Mouse (Mus musculus) limb, embryonic 13.5 days (tissue): ENCODE results near the gene Grb2. TPM values are rescaled to one million over a fixed set of nuclear protein-coding genes. Genes with fewer than 3 reads are reported as not detected.

ENCODE experiments used
- ATAC-seq: fragments of 200-750 bp; cut with Nextera tagmentation; 2 replicates; pipeline ENCODE4 v1.8.0; 2017; ENCODE audit warnings: low read depth, moderate number of reproducible peaks, moderate TSS enrichment; ENCODE audit not compliant: low FRiP score
- H3K27ac ChIP-seq: fragments of 300-500 bp; sonication (generic); 2 replicates; pipeline ENCODE4 v1.5.1; 2015; ENCODE audit warnings: inconsistent platforms, mild to moderate bottlenecking, moderate library complexity
- H3K27me3 ChIP-seq: fragments of 300-500 bp; sonication (generic); 2 replicates; pipeline ENCODE4 v1.6.1; 2015; ENCODE audit warnings: mild to moderate bottlenecking, inconsistent platforms
- H3K36me3 ChIP-seq: fragments of 300-500 bp; sonication (generic); 2 replicates; pipeline ENCODE4 v1.6.1; 2015; ENCODE audit warnings: inconsistent platforms, mild to moderate bottlenecking, moderate library complexity
- H3K4me1 ChIP-seq: fragments of 300-500 bp; sonication (generic); 2 replicates; pipeline ENCODE4 v1.6.1; 2015; ENCODE audit warnings: inconsistent platforms
- H3K4me2 ChIP-seq: fragments of 300-500 bp; sonication (generic); replicated peaks from 2 replicates; pipeline ENCODE4 v1.6.1; 2015; ENCODE audit warnings: inconsistent platforms, mild to moderate bottlenecking, moderate library complexity
- H3K4me3 ChIP-seq: fragments of 300-500 bp; sonication (generic); 2 replicates; pipeline ENCODE4 v1.5.1; 2015; ENCODE audit warnings: moderate library complexity, mild to moderate bottlenecking, inconsistent platforms
- H3K9ac ChIP-seq: fragments of 300-500 bp; sonication (generic); 2 replicates; pipeline ENCODE4 v1.6.1; 2015; ENCODE audit warnings: mild to moderate bottlenecking, inconsistent platforms
- H3K9me3 ChIP-seq: fragments of 300-500 bp; sonication (generic); 2 replicates; pipeline ENCODE4 v1.6.1; 2016; ENCODE audit warnings: inconsistent platforms
- WGBS: fragments of 180-500 bp; shearing (Covaris S2); methylation state at CpG from one replicate; pipeline ENCODE4 v1.1.7; 2015; 5-methylcytosine and 5-hydroxymethylcytosine counted together
- polyA plus RNA-seq: library from polyadenylated mRNA; unstranded; fragments of >200 nt; fragmentation: Nextera tagmentation; extraction: Ambion mirVana; gene quantifications from 2 replicates; pipeline ENCODE4 v1.2.1, GENCODE M21; 2015

The Grb2 gene
- polyA plus RNA-seq, 1 experiment from 2014 or later: 102 TPM

DNA sequence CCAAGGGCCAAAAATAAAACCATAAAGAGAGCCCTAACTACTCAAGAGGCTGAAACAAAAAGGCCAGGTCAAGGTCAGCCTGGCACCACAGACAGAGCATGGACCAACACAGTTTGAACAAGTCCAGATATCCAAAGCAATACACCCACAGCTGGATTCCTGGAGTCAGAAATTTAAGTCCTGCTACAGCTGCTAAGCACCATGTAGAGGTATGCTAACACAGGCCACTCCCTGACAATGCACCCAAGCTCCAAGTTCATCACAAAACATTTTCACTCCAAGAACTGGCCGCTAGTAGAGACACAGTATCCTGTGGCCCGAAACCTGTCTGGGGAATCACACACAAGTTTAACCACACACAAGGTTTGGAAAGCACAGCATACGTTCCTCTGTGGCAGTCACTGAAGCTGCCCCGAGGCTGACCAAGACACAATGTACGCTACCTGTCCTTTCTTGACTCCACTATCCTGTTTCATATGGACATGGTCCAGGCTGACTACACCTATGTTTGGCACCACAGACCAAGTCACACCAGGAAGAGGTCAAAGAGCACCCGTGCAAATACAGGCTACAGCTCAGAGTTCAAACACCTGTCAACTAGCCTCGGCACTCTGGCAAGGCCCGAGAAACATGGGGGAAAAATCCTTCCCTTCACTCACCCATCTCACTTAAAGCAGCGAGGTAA, 28.7 kb downstream of the Grb2 start:
- Histone ChIP-seq H3K9ac (no peak overlapping the region), H3K27me3 (no peaks in the 10 kb centered on the region), H3K4me2 (no peak overlapping the region), H3K36me3 (peaks cover 47% of the 10 kb centered on the region), H3K27ac (no peak overlapping the region), H3K4me3 (no peak overlapping the region), H3K9me3 (peaks cover 6% of the 10 kb centered on the region; the same call in 1 of the 2 replicates), H3K4me1 (no peaks in the 10 kb centered on the region)
- WGBS: 92% methylated on average over 9 of the region's 9 CpGs
- no peak for ATAC-seq

DNA sequence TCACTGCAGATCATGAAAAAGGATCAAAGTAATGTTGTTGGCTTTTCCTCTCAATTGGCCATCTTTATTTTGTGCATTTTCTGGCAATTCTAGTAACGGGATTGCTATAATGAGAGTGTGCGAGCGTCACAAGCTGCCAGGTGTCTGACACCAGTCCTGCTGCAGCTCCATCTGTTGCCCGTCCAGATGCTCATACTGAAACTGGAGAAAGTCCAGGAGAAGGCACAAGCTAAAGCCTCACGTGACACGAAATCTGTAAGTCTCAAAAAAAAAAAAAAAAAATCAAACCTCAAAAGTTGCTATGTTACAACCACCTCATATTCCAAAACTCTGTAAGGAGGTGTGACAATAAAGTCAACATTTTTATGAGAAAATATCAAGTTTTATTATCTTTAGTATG, 29.5 kb downstream of the Grb2 start:
- Histone ChIP-seq H3K27ac (no peak overlapping the region), H3K9ac (no peak overlapping the region), H3K9me3 (peaks cover 6% of the 10 kb centered on the region; the same call in 1 of the 2 replicates), H3K4me2 (no peak overlapping the region), H3K4me3 (no peak overlapping the region), H3K36me3 (peaks cover 45% of the 10 kb centered on the region), H3K4me1 (peaks cover 5% of the 10 kb centered on the region; the same call in 1 of the 2 replicates), H3K27me3 (no peaks in the 10 kb centered on the region)
- no peak for ATAC-seq
- WGBS: 87% methylated on average over 6 of the region's 6 CpGs

DNA sequence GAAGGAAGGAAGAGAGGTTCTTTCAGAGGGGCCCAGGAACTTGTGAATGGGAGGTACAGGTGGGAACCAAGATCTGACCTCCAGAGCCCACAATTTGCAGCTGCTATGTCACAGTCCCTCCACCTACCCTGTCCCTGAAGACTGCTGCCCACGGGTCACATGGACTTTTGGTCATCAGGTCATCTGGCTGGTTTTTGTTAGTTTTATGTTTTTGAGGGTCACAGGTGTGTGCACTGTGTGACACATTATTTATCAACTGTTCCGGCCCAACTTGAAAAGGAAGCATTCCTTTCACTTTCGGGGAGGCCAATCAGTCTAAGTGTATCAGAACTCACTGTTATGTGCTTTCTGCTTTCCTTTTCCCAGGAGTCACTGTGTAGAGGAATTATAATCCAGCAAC, 30.9 kb downstream of the Grb2 start:
- 94% methylated on average over 3 of the region's 3 CpGs for WGBS

DNA sequence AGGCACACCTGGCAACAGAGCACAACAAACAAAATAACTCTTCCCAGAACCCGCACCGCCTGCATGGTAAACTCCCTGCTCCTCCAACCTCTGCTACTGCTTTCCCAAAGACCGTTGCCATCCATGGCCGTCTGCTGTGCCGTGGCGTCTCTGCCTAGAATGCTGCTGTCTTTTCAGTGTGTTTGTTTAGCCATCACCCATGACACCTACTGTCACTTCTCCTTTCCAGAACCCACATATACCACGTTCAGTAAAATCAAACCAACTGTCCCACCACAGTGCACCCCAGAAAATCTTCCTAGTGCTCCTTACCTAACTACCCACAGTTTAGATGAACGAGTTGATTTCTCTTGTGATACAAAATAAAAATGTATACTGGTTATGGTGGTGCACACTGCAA, 31.7 kb downstream of the Grb2 start:
- 93% methylated on average over 8 of the region's 8 CpGs for WGBS
- Histone ChIP-seq H3K9me3 (no peaks in the 10 kb centered on the region; the same call in 1 of the 2 replicates), H3K4me1 (peaks cover 5% of the 10 kb centered on the region), H3K9ac (no peak overlapping the region), H3K27me3 (no peaks in the 10 kb centered on the region), H3K4me3 (no peak overlapping the region), H3K27ac (no peak overlapping the region), H3K36me3 (peaks cover 24% of the 10 kb centered on the region), H3K4me2 (no peak overlapping the region)
- ATAC-seq: no peak

More for the DNA sequence above, 30.9 kb downstream of the Grb2 start:
- peaks cover 31% of the 10 kb centered on the region for H3K36me3 ChIP-seq
- no peak overlapping the region for H3K9ac ChIP-seq
- no peak overlapping the region for H3K27ac ChIP-seq
- no peak overlapping the region for H3K4me3 ChIP-seq
- H3K4me2 ChIP-seq: no peak overlapping the region
- H3K9me3 ChIP-seq: no peaks in the 10 kb centered on the region; the same call in 1 of the 2 replicates
- no peak for ATAC-seq
- peaks cover 5% of the 10 kb centered on the region for H3K4me1 ChIP-seq
- H3K27me3 ChIP-seq: no peaks in the 10 kb centered on the region

DNA sequence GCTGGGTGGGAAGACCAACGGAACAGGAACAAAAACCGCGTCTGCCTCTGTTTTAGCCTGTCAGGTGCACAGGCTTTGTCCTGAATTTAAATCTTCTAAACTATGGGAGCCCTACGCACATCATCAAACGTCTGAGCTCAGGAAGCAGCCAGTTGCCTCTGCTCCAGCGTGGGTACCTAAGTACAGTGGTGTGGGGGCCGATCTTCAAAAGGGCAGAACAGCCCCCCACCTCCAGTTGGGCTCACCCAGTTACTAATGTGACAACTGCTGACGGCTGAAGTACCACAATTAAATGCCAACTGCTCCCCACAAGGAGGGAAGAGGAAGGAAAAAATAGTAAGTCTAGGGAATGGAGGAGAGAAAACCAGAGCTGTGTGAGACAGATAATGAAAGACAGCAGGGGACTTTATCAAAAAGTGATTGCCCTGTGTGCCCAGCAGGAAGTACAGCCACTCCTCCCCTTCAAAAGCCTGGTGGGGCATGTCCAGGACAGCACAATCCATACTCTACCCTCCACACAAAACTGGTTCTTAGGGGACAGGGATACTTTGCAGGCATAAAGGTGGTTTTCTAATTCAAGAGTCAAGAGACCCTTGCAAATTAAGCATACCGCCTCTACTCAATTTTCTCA, 34.0 kb downstream of the Grb2 start:
- H3K9me3 ChIP-seq: no peaks in the 10 kb centered on the region
- peaks cover 13% of the 10 kb centered on the region for H3K4me1 ChIP-seq
- ATAC-seq: no peak
- 81% methylated on average over 9 of the region's 9 CpGs for WGBS
- H3K27ac ChIP-seq: no peak overlapping the region; the same call in 1 of the 2 replicates
- peaks cover 16% of the 10 kb centered on the region for H3K36me3 ChIP-seq
- H3K9ac ChIP-seq: no peak overlapping the region
- H3K4me3 ChIP-seq: no peak overlapping the region
- H3K4me2 ChIP-seq: no peak overlapping the region
- H3K27me3 ChIP-seq: no peaks in the 10 kb centered on the region

DNA sequence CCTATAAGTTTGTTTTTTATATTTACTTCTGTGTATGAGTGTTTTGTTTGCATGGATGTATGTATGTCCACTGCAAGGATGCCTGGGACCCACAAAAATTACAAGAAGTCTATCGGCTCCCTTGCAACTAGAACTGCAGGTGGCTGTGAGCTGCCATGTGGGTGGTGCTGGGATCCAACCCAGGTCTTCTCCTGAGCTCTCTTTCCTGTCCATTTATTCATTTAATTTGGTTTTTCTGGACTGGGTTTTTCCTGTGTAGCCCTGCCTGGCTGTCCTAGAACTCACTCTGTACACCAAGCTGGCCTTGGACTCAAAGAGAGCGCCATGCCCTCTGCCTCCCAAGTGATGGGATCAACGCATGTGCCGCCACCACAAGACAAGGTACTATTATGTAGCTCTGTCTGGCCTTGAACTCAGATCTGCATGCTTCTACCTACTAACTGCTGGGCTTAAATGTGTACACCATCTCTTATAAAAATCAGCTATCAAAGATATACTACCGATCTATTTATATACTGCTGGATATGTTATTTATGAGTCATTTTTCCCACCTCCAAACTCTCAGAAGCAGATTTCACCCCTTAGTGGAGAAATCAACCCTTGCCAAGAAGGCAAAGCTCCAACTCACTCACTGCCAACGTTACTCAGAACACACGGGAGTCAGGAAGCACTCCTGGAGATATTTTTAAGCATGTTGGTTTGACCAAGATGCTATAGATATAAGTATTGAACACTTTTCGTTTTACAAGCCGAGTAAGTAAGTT, 34.7 kb downstream of the Grb2 start:
- no peak overlapping the region for H3K9ac ChIP-seq
- peaks cover 14% of the 10 kb centered on the region for H3K36me3 ChIP-seq
- H3K4me1 ChIP-seq: peaks cover 13% of the 10 kb centered on the region

DNA sequence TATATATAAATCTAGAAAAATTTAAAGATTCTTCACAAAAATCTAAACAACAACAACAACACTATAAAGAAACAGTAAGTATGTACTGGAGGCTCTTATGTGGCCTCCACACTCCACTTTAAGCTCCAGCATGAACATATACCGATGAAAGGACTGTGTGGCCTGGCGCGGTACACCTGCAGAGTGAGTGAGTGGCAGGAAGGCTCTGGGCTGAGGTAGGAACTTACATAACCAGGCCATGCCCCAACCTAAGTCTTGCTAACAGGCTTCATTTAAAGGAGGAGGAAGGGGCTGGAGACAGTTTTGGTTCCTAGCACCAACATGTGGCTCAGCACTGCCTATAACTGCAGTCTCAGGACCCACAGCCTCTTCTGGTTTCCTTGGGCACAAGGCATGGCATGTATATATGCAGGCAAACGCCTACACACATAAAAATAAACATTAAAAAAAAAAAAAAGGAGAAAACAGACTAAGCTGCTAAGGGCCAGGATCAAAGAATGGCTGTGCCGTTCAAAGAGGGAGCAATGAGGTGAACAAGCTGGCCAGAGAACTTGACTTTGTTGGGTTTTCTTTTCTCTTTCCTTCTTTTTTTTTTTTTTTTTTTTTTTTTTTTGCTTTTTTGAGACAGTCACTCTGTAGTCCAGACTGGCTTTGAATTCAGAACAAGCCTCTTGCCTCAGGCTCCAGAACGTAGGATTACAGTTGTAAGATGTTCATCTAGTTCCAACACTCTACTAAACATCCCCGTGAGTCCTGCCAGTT, 36.0 kb downstream of the Grb2 start:
- no peak for ATAC-seq
- Histone ChIP-seq H3K9ac (no peak overlapping the region), H3K9me3 (no peaks in the 10 kb centered on the region), H3K4me3 (no peak overlapping the region), H3K27ac (no peak overlapping the region), H3K4me1 (peaks cover 13% of the 10 kb centered on the region), H3K4me2 (no peak overlapping the region), H3K36me3 (peaks cover 4% of the 10 kb centered on the region; the same call in 1 of the 2 replicates), H3K27me3 (no peaks in the 10 kb centered on the region)
- WGBS: 78% methylated on average over 7 of the region's 7 CpGs

More for the DNA sequence above, 34.7 kb downstream of the Grb2 start:
- Histone ChIP-seq H3K4me3 (no peak overlapping the region), H3K4me2 (no peak overlapping the region), H3K9me3 (no peaks in the 10 kb centered on the region), H3K27ac (no peak overlapping the region; the same call in 1 of the 2 replicates), H3K27me3 (no peaks in the 10 kb centered on the region)
- no peak for ATAC-seq
- WGBS: 88% methylated on average over 9 of the region's 9 CpGs

DNA sequence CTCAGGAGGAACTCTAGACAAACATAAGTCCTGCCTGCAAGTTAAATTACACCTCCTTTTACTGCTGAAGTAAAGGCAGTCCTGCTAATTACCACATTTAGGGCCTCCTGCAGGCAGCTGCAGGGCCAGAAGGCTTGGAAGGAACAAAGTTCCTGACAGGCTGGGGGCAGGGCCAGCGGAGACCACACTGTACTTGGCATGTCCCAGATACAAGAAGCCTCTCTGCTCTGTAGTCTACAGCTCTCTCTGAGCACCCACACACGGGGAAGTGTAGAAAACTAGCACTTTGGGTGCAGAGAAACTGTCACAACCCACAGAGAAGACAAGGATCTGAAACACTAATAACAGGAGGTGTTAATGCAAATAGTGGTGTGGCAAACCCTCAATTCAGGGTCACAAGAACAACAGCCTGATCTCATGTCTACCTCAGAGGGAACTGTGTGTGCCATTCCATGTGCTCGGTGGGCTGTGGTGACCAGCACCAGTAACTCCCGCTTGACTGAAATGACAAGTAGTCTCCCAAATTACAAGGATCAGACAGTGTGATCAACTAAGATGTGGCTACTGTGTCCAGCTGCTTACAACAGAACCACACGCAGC, 37.8 kb downstream of the Grb2 start:
- Histone ChIP-seq H3K27me3 (no peaks in the 10 kb centered on the region), H3K9me3 (no peaks in the 10 kb centered on the region), H3K4me2 (no peak overlapping the region), H3K4me3 (no peak overlapping the region), H3K4me1 (peaks cover 13% of the 10 kb centered on the region), H3K9ac (peak overlapping the region; percentile 45; the same call in 1 of the 2 replicates), H3K27ac (peak overlapping the region; percentile 44; the same call in 1 of the 2 replicates), H3K36me3 (no peaks in the 10 kb centered on the region)
- ATAC-seq: no peak
- WGBS: 17% methylated on average over 5 of the region's 5 CpGs

DNA sequence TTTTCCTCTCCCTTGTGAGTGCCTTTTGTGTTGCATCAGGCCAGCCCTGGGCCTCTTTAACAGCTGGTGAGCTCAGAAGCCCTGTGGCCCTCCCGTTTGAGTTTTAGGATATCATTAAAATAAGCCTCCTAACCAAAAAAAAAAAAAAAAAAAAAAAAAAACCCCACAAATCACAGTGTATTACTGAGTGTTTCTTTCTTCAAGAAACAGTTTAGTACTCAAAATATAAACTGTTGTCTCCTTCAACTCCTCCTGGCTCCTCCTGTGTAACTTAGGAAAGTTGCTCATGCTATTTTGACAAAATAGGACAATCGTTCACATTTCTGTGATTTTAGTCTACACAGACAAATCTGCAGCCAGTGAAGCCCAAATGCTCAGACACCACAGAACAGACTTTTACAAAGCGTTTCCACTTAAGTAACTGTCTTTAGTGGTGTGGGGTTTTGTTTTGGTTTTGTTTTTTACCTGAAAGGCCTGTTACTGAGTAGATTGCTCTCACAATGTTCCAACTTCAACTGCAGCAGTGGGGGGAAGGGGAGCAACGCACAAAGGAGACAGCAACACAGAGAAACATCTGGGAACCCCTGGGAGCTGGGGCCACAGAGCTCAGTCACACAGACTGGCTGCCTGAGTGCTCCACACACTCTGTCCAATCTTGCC, 44.6 kb downstream of the Grb2 start:
- no peaks in the 10 kb centered on the region for H3K27me3 ChIP-seq
- WGBS: 56% methylated on average over 4 of the region's 4 CpGs
- H3K4me2 ChIP-seq: no peak overlapping the region
- peaks cover 13% of the 10 kb centered on the region for H3K36me3 ChIP-seq
- no peak overlapping the region for H3K9ac ChIP-seq
- no peaks in the 10 kb centered on the region; the same call in 1 of the 2 replicates for H3K9me3 ChIP-seq
- H3K27ac ChIP-seq: no peak overlapping the region
- H3K4me3 ChIP-seq: no peak overlapping the region
- no peaks in the 10 kb centered on the region for H3K4me1 ChIP-seq
- no peak for ATAC-seq

DNA sequence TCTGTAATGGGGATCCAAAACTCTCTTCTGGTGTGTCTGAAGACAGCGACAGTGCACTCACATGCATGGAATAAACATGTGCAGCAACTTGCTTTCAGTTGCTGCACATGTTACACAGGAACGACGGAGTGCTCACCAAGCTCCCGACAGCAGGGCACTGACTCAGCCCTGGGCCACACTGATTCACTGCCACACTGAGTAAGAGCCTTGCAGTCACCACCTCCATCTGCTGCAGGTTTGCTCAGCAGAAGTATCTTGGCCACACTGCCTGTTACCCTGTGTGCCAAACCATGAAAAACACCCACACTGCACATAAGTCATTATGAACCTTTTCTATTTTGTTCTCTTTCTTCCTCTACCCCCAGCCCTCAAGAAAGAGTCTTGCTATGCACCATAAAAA, 48.0 kb downstream of the Grb2 start:
- H3K4me2 ChIP-seq: no peak overlapping the region
- H3K9me3 ChIP-seq: no peaks in the 10 kb centered on the region; the same call in 1 of the 2 replicates
- 92% methylated on average over 4 of the region's 4 CpGs for WGBS
- no peak for ATAC-seq
- no peaks in the 10 kb centered on the region for H3K4me1 ChIP-seq
- H3K4me3 ChIP-seq: no peak overlapping the region
- no peak overlapping the region for H3K27ac ChIP-seq
- no peaks in the 10 kb centered on the region for H3K27me3 ChIP-seq
- H3K36me3 ChIP-seq: peaks cover 13% of the 10 kb centered on the region
- no peak overlapping the region for H3K9ac ChIP-seq

DNA sequence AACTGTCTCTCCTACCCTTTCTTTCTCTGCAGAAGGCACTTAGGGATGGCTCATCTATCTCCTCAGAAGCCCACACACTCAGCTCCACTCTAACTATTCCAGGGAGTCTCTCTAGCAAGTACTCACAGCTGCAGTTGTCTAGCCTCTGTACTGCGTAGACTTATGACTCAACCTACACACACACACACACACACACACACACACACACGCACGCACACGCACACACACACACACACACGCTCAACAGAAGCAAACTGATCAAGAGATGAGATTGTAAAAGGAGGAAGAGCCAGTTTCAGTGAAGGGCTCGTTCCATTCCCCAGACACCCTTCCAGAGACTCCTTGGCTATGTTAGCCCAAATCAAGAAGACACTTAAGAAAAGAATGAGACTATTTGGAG, 49.9 kb downstream of the Grb2 start:
- 90% methylated on average over 6 of the region's 6 CpGs for WGBS
- ATAC-seq: no peak

More for the DNA sequence above, 49.9 kb downstream of the Grb2 start:
- no peak overlapping the region for H3K4me2 ChIP-seq
- peaks cover 28% of the 10 kb centered on the region for H3K36me3 ChIP-seq
- H3K4me3 ChIP-seq: no peak overlapping the region
- no peaks in the 10 kb centered on the region; the same call in 1 of the 2 replicates for H3K9me3 ChIP-seq
- no peak overlapping the region for H3K27ac ChIP-seq
- H3K9ac ChIP-seq: no peak overlapping the region
- no peaks in the 10 kb centered on the region for H3K4me1 ChIP-seq
- no peaks in the 10 kb centered on the region for H3K27me3 ChIP-seq
